Mouse (Mus musculus): ENCODE data around the gene Dgkg. TPM values are rescaled to one million over a fixed set of nuclear protein-coding genes. Genes with fewer than 3 reads are reported as not detected.
A peak's percentile ranks its signal among the peaks of the same experiment; 100 is the strongest.

Dgkg gene
- total and polyA plus RNA-seq, 2 experiments from 2014 or later: 12.0 to 15.8 TPM

GRCm38 (mm10) chr16:22564907-22565272 lies 92.1 kb downstream of the Dgkg start:
- no peak for DNase-seq
- H3K27ac ChIP-seq (ENCODE audit: low read depth, low read length): no peak overlapping the region
- H3K27me3 ChIP-seq (ENCODE audit: insufficient read depth, low read length): no peaks in the 10 kb centered on the region
- H3K4me3 ChIP-seq (ENCODE audit: low read depth, low read length): no peak overlapping the region
- WGBS: 75% methylated on average over 3 of the region's 3 CpGs
- no peak overlapping the region for H3K9ac ChIP-seq
- H3K4me2 ChIP-seq (ENCODE audit: low read depth): no peak overlapping the region
- H3K9me3 ChIP-seq (ENCODE audit: low read length): no peaks in the 10 kb centered on the region
- peak; percentile 30; the same call in 1 of the 2 replicates for ATAC-seq
- no peak for TF ChIP-seq CTCF (IDR thresholded peaks at IDR 0.05; ENCODE audit: low read depth)
- H3K4me1 ChIP-seq (ENCODE audit: insufficient read depth): no peaks in the 10 kb centered on the region
- H3K36me3 ChIP-seq (ENCODE audit: insufficient read depth): no peaks in the 10 kb centered on the region

- H3K27me3 ChIP-seq (ENCODE audit: insufficient read depth, low read length): no peaks in the 10 kb centered on the region
- peak; percentile 80 for ATAC-seq
- TF ChIP-seq CTCF (IDR thresholded peaks at IDR 0.05; ENCODE audit: low read depth): peak; percentile 84
Measured at GRCm38 (mm10) chr16:22564259-22564906, 92.6 kb downstream of the Dgkg start.

GRCm38 (mm10) chr16:22563594-22563993 lies 93.4 kb downstream of the Dgkg start:
- Histone ChIP-seq H3K27ac (ENCODE audit: low read depth, low read length) (no peak overlapping the region), H3K4me2 (ENCODE audit: low read depth) (no peak overlapping the region), H3K36me3 (ENCODE audit: insufficient read depth) (no peaks in the 10 kb centered on the region), H3K4me1 (ENCODE audit: insufficient read depth) (no peaks in the 10 kb centered on the region), H3K27me3 (ENCODE audit: insufficient read depth, low read length) (no peaks in the 10 kb centered on the region), H3K4me3 (ENCODE audit: low read depth, low read length) (no peak overlapping the region), H3K9ac (no peak overlapping the region), H3K9me3 (ENCODE audit: low read length) (no peaks in the 10 kb centered on the region)
- DNase-seq: no peak
- no peak for TF ChIP-seq CTCF (IDR thresholded peaks at IDR 0.05; ENCODE audit: low read depth)
- no peak for ATAC-seq

More at GRCm38 (mm10) chr16:22564259-22564906, 92.6 kb downstream of the Dgkg start:
- Histone ChIP-seq H3K4me3 (ENCODE audit: low read depth, low read length) (no peak overlapping the region), H3K4me1 (ENCODE audit: insufficient read depth) (no peaks in the 10 kb centered on the region), H3K27ac (ENCODE audit: low read depth, low read length) (no peak overlapping the region), H3K9me3 (ENCODE audit: low read length) (no peaks in the 10 kb centered on the region), H3K9ac (no peak overlapping the region), H3K36me3 (ENCODE audit: insufficient read depth) (no peaks in the 10 kb centered on the region), H3K4me2 (ENCODE audit: low read depth) (no peak overlapping the region)
- DNase-seq: peak; percentile 79
- 62% methylated on average over 14 of the region's 14 CpGs for WGBS

- Histone ChIP-seq H3K9ac (no peak overlapping the region), H3K27ac (ENCODE audit: low read depth, low read length) (no peak overlapping the region), H3K36me3 (ENCODE audit: insufficient read depth) (no peaks in the 10 kb centered on the region), H3K4me1 (ENCODE audit: insufficient read depth) (no peaks in the 10 kb centered on the region), H3K9me3 (ENCODE audit: low read length) (no peaks in the 10 kb centered on the region), H3K4me3 (ENCODE audit: low read depth, low read length) (no peak overlapping the region), H3K4me2 (ENCODE audit: low read depth) (no peak overlapping the region), H3K27me3 (ENCODE audit: insufficient read depth, low read length) (no peaks in the 10 kb centered on the region)
- ATAC-seq (no peak), DNase-seq (no peak)
- TF ChIP-seq CTCF (IDR thresholded peaks at IDR 0.05; ENCODE audit: low read depth): peak; percentile 39
- WGBS: 34% methylated on average over 2 of the region's 2 CpGs
Measured at GRCm38 (mm10) chr16:22554996-22555395, 102.0 kb downstream of the Dgkg start.

GRCm38 (mm10) chr16:22552351-22552750 lies 104.7 kb downstream of the Dgkg start:
- H3K9ac ChIP-seq: no peak overlapping the region
- no peaks in the 10 kb centered on the region for H3K9me3 ChIP-seq (ENCODE audit: low read length)
- TF ChIP-seq CTCF (IDR thresholded peaks at IDR 0.05; ENCODE audit: low read depth): no peak
- ATAC-seq (no peak), DNase-seq (no peak)
- H3K4me1 ChIP-seq (ENCODE audit: insufficient read depth): peaks cover 8% of the 10 kb centered on the region; the same call in 1 of the 2 replicates
- H3K36me3 ChIP-seq (ENCODE audit: insufficient read depth): no peaks in the 10 kb centered on the region
- no peak overlapping the region for H3K4me2 ChIP-seq (ENCODE audit: low read depth)
- H3K4me3 ChIP-seq (ENCODE audit: low read depth, low read length): no peak overlapping the region
- WGBS: 60% methylated on average over 9 of the region's 9 CpGs
- no peak overlapping the region for H3K27ac ChIP-seq (ENCODE audit: low read depth, low read length)
- H3K27me3 ChIP-seq (ENCODE audit: insufficient read depth, low read length): no peaks in the 10 kb centered on the region; the same call in 1 of the 2 replicates

- no peak for ATAC-seq
- H3K4me2 ChIP-seq (ENCODE audit: low read depth): no peak overlapping the region
- H3K27ac ChIP-seq (ENCODE audit: low read depth, low read length): no peak overlapping the region
- H3K9me3 ChIP-seq (ENCODE audit: low read length): no peaks in the 10 kb centered on the region
- no peaks in the 10 kb centered on the region; the same call in 1 of the 2 replicates for H3K27me3 ChIP-seq (ENCODE audit: insufficient read depth, low read length)
- no peaks in the 10 kb centered on the region for H3K36me3 ChIP-seq (ENCODE audit: insufficient read depth)
- no peak overlapping the region for H3K9ac ChIP-seq
- DNase-seq: no peak
- WGBS: 23% methylated on average over 11 of the region's 11 CpGs
- H3K4me3 ChIP-seq (ENCODE audit: low read depth, low read length): no peak overlapping the region
- no peak for TF ChIP-seq CTCF (IDR thresholded peaks at IDR 0.05; ENCODE audit: low read depth)
- peaks cover 9% of the 10 kb centered on the region; the same call in 1 of the 2 replicates for H3K4me1 ChIP-seq (ENCODE audit: insufficient read depth)
Measured at GRCm38 (mm10) chr16:22551231-22552000, 105.6 kb downstream of the Dgkg start.

GRCm38 (mm10) chr16:22549346-22549745 lies 107.7 kb downstream of the Dgkg start:
- no peak overlapping the region for H3K9ac ChIP-seq
- H3K27ac ChIP-seq (ENCODE audit: low read depth, low read length): no peak overlapping the region
- H3K9me3 ChIP-seq (ENCODE audit: low read length): no peaks in the 10 kb centered on the region
- 76% methylated on average over 5 of the region's 5 CpGs for WGBS
- no peak for TF ChIP-seq CTCF (IDR thresholded peaks at IDR 0.05; ENCODE audit: low read depth)
- no peak overlapping the region for H3K4me3 ChIP-seq (ENCODE audit: low read depth, low read length)
- peaks cover 24% of the 10 kb centered on the region for H3K4me1 ChIP-seq (ENCODE audit: insufficient read depth)
- DNase-seq: no peak
- no peak overlapping the region for H3K4me2 ChIP-seq (ENCODE audit: low read depth)
- no peaks in the 10 kb centered on the region for H3K36me3 ChIP-seq (ENCODE audit: insufficient read depth)
- no peaks in the 10 kb centered on the region; the same call in 1 of the 2 replicates for H3K27me3 ChIP-seq (ENCODE audit: insufficient read depth, low read length)
- ATAC-seq: no peak
